Mouse (Mus musculus) embryonic facial prominence, embryonic 12.5 days (tissue): ENCODE results near the gene Hbq1a. TPM values are rescaled to one million over a fixed set of nuclear protein-coding genes. Genes with fewer than 3 reads are reported as not detected.
"Not testable (repeated sequence)": the region's sequence is repeated elsewhere in the genome, so short reads cannot be mapped to it uniquely, and the experiment has no call there.

Source experiments
- ATAC-seq: fragments of 200-750 bp; cut with Nextera tagmentation; 2 replicates; pipeline ENCODE4 v1.8.0; 2017; ENCODE audit not compliant: insufficient number of reproducible peaks, insufficient read depth, low FRiP score, low TSS enrichment
- H3K27ac ChIP-seq: fragments of 300-500 bp; sonication (generic); 2 replicates; pipeline ENCODE4 v1.5.1; 2016; ENCODE audit warnings: mild to moderate bottlenecking
- H3K27me3 ChIP-seq: fragments of 300-500 bp; sonication (generic); 2 replicates; pipeline ENCODE4 v1.6.1; 2016; ENCODE audit warnings: mild to moderate bottlenecking, moderate library complexity
- H3K36me3 ChIP-seq: fragments of 300-500 bp; sonication (generic); 2 replicates; pipeline ENCODE4 v1.6.1; 2016; ENCODE audit warnings: mild to moderate bottlenecking
- H3K4me1 ChIP-seq: fragments of 300-500 bp; sonication (generic); 2 replicates; pipeline ENCODE4 v1.6.1; 2016
- H3K4me2 ChIP-seq: fragments of 300-500 bp; sonication (generic); replicated peaks from 2 replicates; pipeline ENCODE4 v1.6.1; 2016; ENCODE audit warnings: mild to moderate bottlenecking, moderate library complexity
- H3K4me3 ChIP-seq: fragments of 300-500 bp; sonication (generic); 2 replicates; pipeline ENCODE4 v1.5.1; 2016; ENCODE audit warnings: mild to moderate bottlenecking
- H3K9ac ChIP-seq: fragments of 300-500 bp; sonication (generic); 2 replicates; pipeline ENCODE4 v1.6.1; 2016; ENCODE audit warnings: mild to moderate bottlenecking, moderate library complexity
- H3K9me3 ChIP-seq: fragments of 300-500 bp; sonication (generic); 2 replicates; pipeline ENCODE4 v1.6.1; 2016; ENCODE audit warnings: mild to moderate bottlenecking, moderate library complexity
- WGBS: fragments of 180-500 bp; shearing (Covaris S2); methylation state at CpG from one replicate; pipeline ENCODE4 v1.1.7; 2016; 5-methylcytosine and 5-hydroxymethylcytosine counted together
- polyA plus RNA-seq: library from polyadenylated mRNA; unstranded; fragments of >200 nt; fragmentation: Nextera tagmentation; extraction: Ambion mirVana; gene quantifications from 2 replicates; pipeline ENCODE4 v1.2.1, GENCODE M21; 2016

Gene Hbq1a
- polyA plus RNA-seq, 1 experiment from 2014 or later: not detected

- 0 out of 2 replicates have a peak, but pooled peaks have one; percentile 13 for ATAC-seq
- H3K9me3 ChIP-seq, H3K27ac ChIP-seq, H3K4me1 ChIP-seq, H3K36me3 ChIP-seq, H3K27me3 ChIP-seq: not testable (repeated sequence)
- Histone ChIP-seq H3K4me2 (peak within 1 kb of the TSS; percentile 47), H3K4me3 (peak within 1 kb of the TSS; percentile 20; the same call in 1 of the 2 replicates), H3K9ac (peak within 1 kb of the TSS; percentile 33; the same call in 1 of the 2 replicates)
- WGBS: 21% methylated on average over 31 of the region's 33 CpGs
Measured at GRCm38 (mm10) chr11:32286695-32287492, 13.0 kb upstream of the Hbq1a start, which contains the start of gene Hbq1b. Hbq1b (plus strand) TSS chr11:32286965.

GRCm38 (mm10) chr11:32287493-32287825 is 12.4 kb upstream of the Hbq1a start:
- H3K4me2 ChIP-seq: no peak overlapping the region; the same call in 1 of the 2 replicates
- no peaks in the 10 kb centered on the region for H3K9me3 ChIP-seq
- peaks cover 7% of the 10 kb centered on the region for H3K27me3 ChIP-seq
- no peak overlapping the region for H3K4me3 ChIP-seq
- no peak overlapping the region for H3K27ac ChIP-seq
- H3K36me3 ChIP-seq: no peaks in the 10 kb centered on the region
- 69% methylated on average over 9 of the region's 9 CpGs for WGBS
- H3K4me1 ChIP-seq: no peaks in the 10 kb centered on the region
- no peak for ATAC-seq
- H3K9ac ChIP-seq: no peak overlapping the region

DNA sequence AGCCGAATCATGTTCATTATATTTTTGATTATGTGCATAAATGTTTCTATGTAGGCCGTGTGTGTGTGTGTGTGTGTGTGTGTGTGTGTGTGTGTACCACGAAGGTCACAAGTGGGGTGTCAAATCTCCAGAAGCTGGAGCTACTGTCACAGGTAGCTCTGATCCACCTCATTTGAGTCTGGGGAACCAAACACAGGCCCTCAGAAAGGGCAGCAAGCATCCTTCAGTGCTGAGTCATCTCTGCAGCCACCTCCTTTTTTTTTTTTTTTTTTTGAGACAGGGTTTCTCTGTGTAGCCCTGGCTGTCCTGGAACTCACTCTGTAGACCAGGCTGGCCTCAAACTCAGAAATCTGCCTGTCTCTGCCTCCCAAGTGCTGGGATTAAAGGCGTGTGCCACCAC is 7.0 kb upstream of the Hbq1a start:
- not testable (repeated sequence) for ATAC-seq, H3K4me2 ChIP-seq, H3K4me3 ChIP-seq, H3K36me3 ChIP-seq, H3K9ac ChIP-seq, H3K9me3 ChIP-seq, H3K4me1 ChIP-seq, H3K27ac ChIP-seq, H3K27me3 ChIP-seq
- 79% methylated on average over 4 of the region's 4 CpGs for WGBS

- 70% methylated on average over 3 of the region's 3 CpGs for WGBS
- not testable (repeated sequence) for H3K4me2 ChIP-seq, H3K4me1 ChIP-seq, H3K27ac ChIP-seq, H3K9me3 ChIP-seq, ATAC-seq, H3K36me3 ChIP-seq, H3K9ac ChIP-seq, H3K27me3 ChIP-seq, H3K4me3 ChIP-seq
Measured at GRCm38 (mm10) chr11:32293479-32293878, 6.4 kb upstream of the Hbq1a start.

DNA sequence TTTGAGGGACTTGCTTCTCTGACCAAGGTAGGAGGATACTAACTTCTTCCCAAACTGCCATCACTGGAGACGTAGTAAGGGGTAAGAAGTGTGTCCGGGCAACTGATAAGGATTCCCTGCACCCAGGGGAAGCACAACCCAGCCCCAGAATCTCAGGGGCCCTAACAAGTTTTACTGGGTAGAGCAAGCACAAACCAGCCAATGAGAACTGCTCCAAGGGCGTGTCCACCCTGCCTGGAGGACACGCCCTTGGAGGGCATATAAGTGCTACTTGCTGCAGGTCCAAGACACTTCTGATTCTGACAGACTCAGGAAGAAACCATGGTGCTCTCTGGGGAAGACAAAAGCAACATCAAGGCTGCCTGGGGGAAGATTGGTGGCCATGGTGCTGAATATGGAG is 3.7 kb upstream of the Hbq1a start, which contains the start of gene Hba-a2:
Gene Hba-a2 (plus strand): TSS at position 287 of the 400 bp plus-strand sequence.
- peaks cover 11% of the 10 kb centered on the region; the same call in 1 of the 2 replicates for H3K27me3 ChIP-seq

DNA sequence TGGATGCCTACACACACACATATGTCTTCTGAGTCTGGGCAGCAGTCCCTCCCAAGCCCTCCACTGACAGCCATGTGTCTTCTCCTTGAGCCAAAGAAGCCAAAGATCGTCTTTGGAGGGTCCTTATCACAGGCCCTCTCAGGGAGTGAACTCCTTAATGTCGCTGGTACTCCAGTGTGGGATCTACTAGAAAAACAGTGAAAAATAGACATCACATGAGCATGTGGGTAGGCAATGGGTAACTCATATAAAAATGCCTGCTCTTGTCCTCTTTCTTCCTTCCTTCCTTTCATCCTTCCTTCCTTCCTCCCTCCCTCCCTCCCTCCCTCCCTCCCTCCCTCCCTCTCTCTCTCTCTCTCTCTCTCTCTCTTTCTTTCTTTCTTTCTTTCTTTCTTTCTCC is 2.5 kb upstream of the Hbq1a start:
- H3K9ac ChIP-seq, H3K36me3 ChIP-seq, ATAC-seq, H3K27ac ChIP-seq, H3K4me2 ChIP-seq, H3K4me1 ChIP-seq, H3K9me3 ChIP-seq, H3K4me3 ChIP-seq: not testable (repeated sequence)
- 56% methylated on average over 2 of the region's 2 CpGs for WGBS
- H3K27me3 ChIP-seq: peaks cover 13% of the 10 kb centered on the region; the same call in 1 of the 2 replicates

More for the DNA sequence above, 3.7 kb upstream of the Hbq1a start, which contains the start of gene Hba-a2:
- H3K36me3 ChIP-seq, H3K4me1 ChIP-seq, ATAC-seq, H3K9me3 ChIP-seq, H3K4me3 ChIP-seq, H3K4me2 ChIP-seq, H3K9ac ChIP-seq, H3K27ac ChIP-seq: not testable (repeated sequence)
- WGBS: no CpG with 5 or more reads among the region's 4 CpGs

DNA sequence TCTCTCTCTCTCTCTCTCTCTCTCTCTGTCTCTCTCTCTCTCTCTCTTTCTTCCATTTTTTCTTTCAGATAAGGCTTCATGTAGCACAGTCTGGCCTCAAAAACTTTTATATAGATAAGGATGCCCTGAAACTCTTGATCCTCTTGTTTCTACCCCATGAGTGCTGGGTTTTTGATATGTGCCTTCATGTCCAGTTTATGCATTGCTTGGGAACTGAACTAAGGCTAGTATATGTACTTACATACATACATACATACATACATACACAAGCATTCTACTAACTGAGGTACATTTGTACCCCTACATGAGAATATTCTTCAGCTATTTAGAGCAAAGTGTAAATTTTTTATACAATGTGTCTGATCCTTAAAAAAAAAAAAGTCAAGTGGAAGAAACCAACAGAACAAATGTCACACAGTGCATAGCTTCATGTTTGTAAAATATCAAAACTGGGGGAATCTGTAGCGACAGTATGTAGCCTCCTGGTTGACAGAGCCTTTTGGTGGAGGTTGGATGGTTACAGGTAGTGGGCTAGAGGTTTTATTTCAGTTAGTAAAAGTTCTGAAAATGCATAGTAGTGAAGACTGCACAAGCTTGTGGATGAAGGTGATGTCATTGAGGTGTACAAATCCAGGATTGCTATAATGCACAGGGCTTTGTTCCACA is 1.9 kb upstream of the Hbq1a start:
- 81% methylated on average over 1 of the region's 1 CpGs for WGBS
- Histone ChIP-seq H3K4me1 (no peaks in the 10 kb centered on the region), H3K4me2 (no peak overlapping the region), H3K27ac (no peak overlapping the region), H3K4me3 (no peak overlapping the region), H3K36me3 (no peaks in the 10 kb centered on the region), H3K9ac (no peak overlapping the region), H3K9me3 (no peaks in the 10 kb centered on the region), H3K27me3 (peaks cover 13% of the 10 kb centered on the region; the same call in 1 of the 2 replicates)
- ATAC-seq: no peak

DNA sequence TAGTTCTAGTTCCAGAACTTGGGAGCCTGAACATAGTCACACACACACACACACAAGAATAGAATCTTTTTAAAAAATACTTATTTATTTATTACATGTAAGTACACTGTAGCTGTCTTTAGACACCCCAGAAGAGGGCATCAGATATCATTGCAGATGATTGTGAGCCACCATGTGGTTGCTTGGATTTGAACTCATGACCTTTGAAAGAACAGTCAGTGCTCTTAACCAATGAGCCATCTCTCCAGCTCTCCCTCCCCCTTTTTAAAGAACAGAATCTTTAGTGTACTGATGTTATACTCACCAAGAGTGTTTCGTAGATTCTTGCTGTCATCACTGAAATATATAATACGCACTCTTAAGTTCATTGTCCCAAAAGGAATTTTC is 1.3 kb upstream of the Hbq1a start:
- no peaks in the 10 kb centered on the region for H3K36me3 ChIP-seq
- ATAC-seq: no peak
- 88% methylated on average over 2 of the region's 2 CpGs for WGBS
- no peaks in the 10 kb centered on the region for H3K9me3 ChIP-seq
- H3K4me1 ChIP-seq: no peaks in the 10 kb centered on the region
- H3K4me3 ChIP-seq: no peak overlapping the region
- peaks cover 13% of the 10 kb centered on the region; the same call in 1 of the 2 replicates for H3K27me3 ChIP-seq
- no peak overlapping the region for H3K9ac ChIP-seq
- H3K27ac ChIP-seq: no peak overlapping the region
- no peak overlapping the region for H3K4me2 ChIP-seq

DNA sequence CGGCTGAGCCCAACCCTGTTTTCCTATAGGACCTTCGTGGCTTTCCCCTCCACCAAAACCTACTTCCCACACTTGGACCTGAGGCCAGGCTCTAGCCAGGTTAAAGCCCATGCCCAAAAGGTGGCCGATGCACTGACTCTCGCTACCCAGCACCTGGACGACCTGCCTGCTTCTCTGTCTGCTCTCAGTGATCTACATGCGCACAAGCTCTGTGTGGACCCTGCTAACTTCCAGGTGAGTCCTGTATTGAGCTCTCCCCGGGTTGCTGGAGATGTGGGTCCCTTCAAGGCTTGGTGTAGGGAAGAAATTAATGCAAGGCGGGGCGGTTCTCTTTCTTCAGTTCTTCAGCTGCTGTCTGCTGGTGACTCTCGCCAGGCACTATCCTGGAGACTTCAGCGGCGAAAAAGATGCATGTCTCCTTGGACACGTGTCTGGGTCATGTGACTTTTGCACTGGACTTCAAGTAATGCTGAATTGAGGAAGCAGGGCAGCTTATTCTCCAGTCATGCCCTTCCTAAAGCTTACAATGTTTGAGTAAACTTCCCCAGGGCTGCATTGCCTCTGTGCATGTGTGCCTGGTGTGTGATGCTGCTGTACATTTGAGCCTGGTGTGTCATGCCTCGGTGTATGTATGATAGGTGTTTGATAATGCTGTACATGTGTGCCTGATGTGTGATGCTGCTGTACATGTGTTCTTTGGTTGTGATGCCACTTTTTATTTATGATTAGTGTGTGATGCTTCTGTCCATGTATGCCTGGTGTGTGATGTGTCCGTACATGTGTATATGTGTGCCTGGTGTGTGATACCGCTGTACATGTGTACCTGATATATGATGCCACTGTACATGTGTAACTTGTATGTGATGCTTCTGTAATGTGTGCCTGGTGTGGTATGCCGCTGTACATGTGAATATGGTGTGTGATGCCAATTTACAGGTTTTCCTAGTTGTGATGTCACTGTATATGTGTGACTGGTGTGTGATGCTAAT is 704 bp downstream of the Hbq1a start:
- no peak for ATAC-seq
- Histone ChIP-seq H3K36me3 (no peaks in the 10 kb centered on the region), H3K9me3 (no peaks in the 10 kb centered on the region), H3K4me1 (no peaks in the 10 kb centered on the region), H3K4me2 (peak overlapping the region; percentile 43), H3K4me3 (no peak overlapping the region), H3K27me3 (peaks cover 11% of the 10 kb centered on the region; the same call in 1 of the 2 replicates), H3K9ac (no peak overlapping the region), H3K27ac (no peak overlapping the region)
- 56% methylated on average over 15 of the region's 17 CpGs for WGBS

DNA sequence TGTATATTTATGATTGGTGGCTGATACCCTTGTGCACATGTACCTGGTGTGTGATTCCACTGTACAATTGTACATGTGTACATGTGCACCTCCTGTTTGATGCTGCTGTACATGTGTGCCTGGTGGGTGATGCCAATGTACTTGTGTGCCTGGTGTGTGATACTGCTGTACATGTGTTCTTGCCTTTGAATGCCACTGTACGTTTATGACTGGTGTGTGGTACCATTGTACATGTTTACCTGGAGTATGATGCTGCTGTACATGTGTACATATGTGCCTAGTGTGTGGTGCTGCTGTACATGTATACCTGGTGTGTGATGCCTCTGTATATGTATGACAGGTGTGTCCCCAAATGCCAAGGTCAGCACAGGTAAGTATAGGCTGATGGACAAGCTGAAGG is 1.6 kb downstream of the Hbq1a start:
- WGBS: 57% methylated on average over 1 of the region's 1 CpGs
- Histone ChIP-seq H3K9me3 (no peaks in the 10 kb centered on the region), H3K27ac (no peak overlapping the region), H3K36me3 (no peaks in the 10 kb centered on the region), H3K4me1 (no peaks in the 10 kb centered on the region), H3K4me3 (no peak overlapping the region), H3K27me3 (peaks cover 11% of the 10 kb centered on the region; the same call in 1 of the 2 replicates), H3K9ac (no peak overlapping the region), H3K4me2 (no peak overlapping the region)
- no peak for ATAC-seq

- H3K4me1 ChIP-seq: no peaks in the 10 kb centered on the region
- H3K36me3 ChIP-seq: no peaks in the 10 kb centered on the region
- WGBS: 26% methylated on average over 2 of the region's 2 CpGs
- H3K27ac ChIP-seq: no peak overlapping the region
- H3K9ac ChIP-seq: no peak overlapping the region
- ATAC-seq: no peak
- peaks cover 11% of the 10 kb centered on the region; the same call in 1 of the 2 replicates for H3K27me3 ChIP-seq
- H3K9me3 ChIP-seq: no peaks in the 10 kb centered on the region
- no peak overlapping the region for H3K4me3 ChIP-seq
- H3K4me2 ChIP-seq: no peak overlapping the region
Measured at GRCm38 (mm10) chr11:32302824-32303419, 3.1 kb downstream of the Hbq1a start.
